ENCODE assay signal across 9 mouse cellular contexts in genomic region chr7:28490410-28490809, GRCm38 (mm10). TPM values are rescaled to one million over a fixed set of nuclear protein-coding genes. Genes with fewer than 3 reads are reported as not detected.
A peak's percentile ranks its signal among the peaks of the same experiment; 100 is the strongest.
DNase-seq lines count a peak whose midpoint lies in the region; ATAC-seq and TF ChIP-seq lines count a peak whose summit lies in the region.
"Had no signal": no experiment of that assay in that cellular context is flagged by ENCODE, and none has a peak within 500 bp of the region (broad histone marks: within the 10 kb centered on the region; RNA-seq: fewer than 3 reads in every experiment).

No protein-coding gene starts in this region.

- H3K9me3 ChIP-seq in lung, embryonic 14.5 days (ENCODE audit: low read depth, low read length), result no peaks in the 10 kb centered on the region

- 0 out of 2 replicates have a peak, but pooled peaks cover 4% of the 10 kb centered on the region for H3K27me3 ChIP-seq in lung, embryonic 14.5 days (ENCODE audit: insufficient read depth, low read length)

- peak; percentile 36 to 51 for DNase-seq in urinary bladder, adult 18-20 months (ENCODE audit: low spot score in 2 of 2)
- DNase-seq in urinary bladder, postnatal 10 days (ENCODE audit: low spot score), result no peak
- peak; percentile 89 for DNase-seq in cerebellum, adult 9-10 months
- DNase-seq in heart, adult 9 months (ENCODE audit: low spot score in 2 of 2), result peak; percentile 8 to 23
- DNase-seq in kidney, adult 9 months, result peak; percentile 90
- DNase-seq in lung, embryonic 14.5 days, result peak; percentile 73
- peak; percentile 76 for DNase-seq in retina, postnatal 1 day

- no peaks in the 10 kb centered on the region for H3K4me1 ChIP-seq in lung, embryonic 14.5 days (ENCODE audit: insufficient read depth)

- no peak overlapping the region for H3K9ac ChIP-seq in lung, embryonic 14.5 days

- 6% methylated on average over 10 of the region's 10 CpGs for WGBS in lung, embryonic 14.5 days

- H3K27ac ChIP-seq in lung, embryonic 14.5 days (ENCODE audit: low read depth), result no peak overlapping the region

- no peak overlapping the region for H3K4me3 ChIP-seq in lung, embryonic 14.5 days (ENCODE audit: low read depth, low read length)
- H3K4me3 ChIP-seq: erythroblast, embryonic 14.5 days had no signal

- no peaks in the 10 kb centered on the region for H3K36me3 ChIP-seq in lung, embryonic 14.5 days (ENCODE audit: insufficient read depth)

- TF ChIP-seq CTCF in lung, embryonic 14.5 days (IDR thresholded peaks at IDR 0.05; ENCODE audit: low read depth), result peak; percentile 64

- no peak for ATAC-seq in lung, embryonic 14.5 days (ENCODE audit: insufficient read depth)
- ATAC-seq in frontal cortex, adult (ENCODE audit: low TSS enrichment), result no peak

- H3K4me2 ChIP-seq in lung, embryonic 14.5 days, result 0 out of 2 replicates have a peak overlapping the region, but pooled peaks have one; percentile 32

RNA-seq across cellular contexts. Expression of gene Ifnl2, which starts 19.8 kb away (rescaled TPM):
- not detected in 2 replicates for polyA plus RNA-seq in lung, embryonic 14.5 days (2014; fragmentation: Nextera tagmentation; extraction: Ambion mirVana)
- polyA plus RNA-seq: erythroblast, embryonic 14.5 days had no signal

RNA-seq across cellular contexts. Expression of gene Ifnl3, which starts 32.2 kb away (rescaled TPM):
- not detected in 2 replicates for polyA plus RNA-seq in lung, embryonic 14.5 days (2014; fragmentation: Nextera tagmentation; extraction: Ambion mirVana)
- polyA plus RNA-seq: erythroblast, embryonic 14.5 days had no signal

RNA-seq across cellular contexts. Expression of gene Lrfn1, which starts 38.6 kb away (rescaled TPM):
- polyA plus RNA-seq in lung, embryonic 14.5 days (2014; fragmentation: Nextera tagmentation; extraction: Ambion mirVana), result 4.4 and 6.6 TPM in 2 replicates

RNA-seq across cellular contexts. Expression of gene Sycn, which starts 50.3 kb away (rescaled TPM):
- polyA plus RNA-seq in lung, embryonic 14.5 days (2014; fragmentation: Nextera tagmentation; extraction: Ambion mirVana), result not detected in 2 replicates
- polyA plus RNA-seq: erythroblast, embryonic 14.5 days had no signal

RNA-seq across cellular contexts. Expression of gene Gmfg, which starts 53.2 kb away (rescaled TPM):
- polyA plus RNA-seq in lung, embryonic 14.5 days (2014; fragmentation: Nextera tagmentation; extraction: Ambion mirVana), result 30.5 and 37.0 TPM in 2 replicates
